Mouse (Mus musculus) intestine, postnatal 0 days (tissue): ENCODE results near the gene Olfr713. TPM values are rescaled to one million over a fixed set of nuclear protein-coding genes. Genes with fewer than 3 reads are reported as not detected.

Experiments
- ATAC-seq: fragments of 200-750 bp; cut with Nextera tagmentation; 2 replicates; pipeline ENCODE4 v1.8.0; 2017; ENCODE audit warnings: mild to moderate bottlenecking, moderate TSS enrichment, moderate library complexity
- H3K27ac ChIP-seq: fragments of 300-500 bp; sonication (generic); 2 replicates; pipeline ENCODE4 v1.5.1; 2014; ENCODE audit warnings: mild to moderate bottlenecking, low read depth, low read length, moderate library complexity
- H3K27me3 ChIP-seq: fragments of 300-500 bp; sonication (generic); replicated peaks from 2 replicates; pipeline ENCODE4 v1.6.1; 2014; ENCODE audit warnings: low read length, mixed read lengths; ENCODE audit not compliant: control insufficient read depth, insufficient read depth
- H3K36me3 ChIP-seq: fragments of 300-500 bp; sonication (generic); 2 replicates; pipeline ENCODE4 v1.6.1; 2014; ENCODE audit warnings: mild to moderate bottlenecking, moderate library complexity; ENCODE audit not compliant: control insufficient read depth, insufficient read depth
- H3K4me1 ChIP-seq: fragments of 300-500 bp; sonication (generic); replicated peaks from 2 replicates; pipeline ENCODE4 v1.6.1; 2014; ENCODE audit warnings: antibody characterized with exemption, low read length, mixed read lengths; ENCODE audit not compliant: control insufficient read depth, insufficient read depth
- H3K4me2 ChIP-seq: fragments of 300-500 bp; sonication (generic); replicated peaks from 2 replicates; pipeline ENCODE4 v1.6.1; 2014; ENCODE audit warnings: low read depth, mild to moderate bottlenecking, moderate library complexity
- H3K4me3 ChIP-seq: fragments of 300-500 bp; sonication (generic); 2 replicates; pipeline ENCODE4 v1.5.1; 2014; ENCODE audit warnings: low read depth, low read length
- H3K9ac ChIP-seq: fragments of 300-500 bp; sonication (generic); 2 replicates; pipeline ENCODE4 v1.6.1; 2014; ENCODE audit warnings: mild to moderate bottlenecking, low read depth, low read length
- H3K9me3 ChIP-seq: fragments of 300-500 bp; sonication (generic); 2 replicates; pipeline ENCODE4 v1.6.1; 2016; ENCODE audit warnings: mixed run types; ENCODE audit not compliant: control insufficient read depth
- CTCF ChIP-seq: sonication (generic); IDR thresholded peaks from 2 replicates; pipeline ENCODE4 v1.5.1; 2016; ENCODE audit warnings: low read depth, mild to moderate bottlenecking, control low read depth, antibody characterized with exemption, moderate library complexity
- WGBS: fragments of 180-500 bp; shearing (Covaris S2); extraction: QIAGEN DNeasy Blood & Tissue Kit; methylation state at CpG from one replicate; pipeline ENCODE4 v1.1.7; 2014; 5-methylcytosine and 5-hydroxymethylcytosine counted together
- polyA plus RNA-seq: library from polyadenylated mRNA; unstranded; fragments of >200 nt; fragmentation: Nextera tagmentation; extraction: Ambion mirVana; gene quantifications from 2 replicates; pipeline ENCODE4 v1.2.1, GENCODE M21; 2015

Olfr713 gene
- not detected in 2 replicates for polyA plus RNA-seq

DNA sequence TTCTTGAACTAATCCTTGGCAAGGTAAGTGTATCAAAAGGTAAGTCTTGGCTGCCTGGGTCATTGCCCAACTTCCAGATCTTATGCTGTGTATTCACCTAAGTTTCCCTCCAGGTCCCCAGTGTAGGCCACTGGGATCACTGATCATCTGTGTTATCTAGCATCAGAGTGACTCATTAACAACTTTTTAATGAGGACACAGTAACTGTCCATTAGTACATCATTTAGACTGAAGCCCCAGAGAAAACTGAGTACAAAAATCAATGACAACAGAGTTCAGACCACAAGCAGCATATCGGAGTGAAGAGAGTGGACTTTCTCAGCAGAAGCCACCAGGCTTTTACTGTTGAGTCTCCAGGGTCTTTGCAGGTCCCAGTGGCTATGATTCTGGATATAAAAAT, at the start of gene Olfr713:
Olfr713 (plus strand) TSS at position 301 of the 400 bp plus-strand sequence.
- H3K4me1 ChIP-seq, result no peaks in the 10 kb centered on the region
- H3K36me3 ChIP-seq, result no peaks in the 10 kb centered on the region
- WGBS, result 91% methylated on average over 1 of the region's 1 CpGs
- no peak for TF ChIP-seq CTCF
- no peak within 1 kb of the TSS for H3K9ac ChIP-seq
- H3K27me3 ChIP-seq, result no peaks in the 10 kb centered on the region
- H3K9me3 ChIP-seq, result no peaks in the 10 kb centered on the region
- H3K27ac ChIP-seq, result no peak within 1 kb of the TSS
- ATAC-seq, result no peak
- no peak within 1 kb of the TSS for H3K4me2 ChIP-seq
- H3K4me3 ChIP-seq, result no peak within 1 kb of the TSS

DNA sequence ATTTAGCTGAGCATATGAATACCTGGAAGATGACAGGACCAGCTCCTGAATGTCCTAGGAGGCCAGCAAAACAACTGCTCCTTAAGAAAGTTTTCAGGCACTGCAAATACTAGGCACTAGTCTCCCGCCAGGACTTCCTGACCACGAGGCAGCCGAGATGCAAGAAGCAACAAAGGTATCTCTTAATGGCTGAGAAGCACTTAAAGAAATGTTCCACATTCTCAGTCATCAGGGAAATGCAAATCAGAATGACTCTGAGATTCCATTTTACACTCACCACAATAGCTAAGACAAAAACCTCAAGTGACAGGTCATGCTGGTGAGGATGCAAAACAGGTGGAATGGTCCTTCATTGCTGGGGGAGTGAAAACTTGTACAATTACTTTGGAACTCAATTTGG, 45.7 kb upstream of the Olfr713 start:
- no peak for TF ChIP-seq CTCF
- no peaks in the 10 kb centered on the region for H3K36me3 ChIP-seq
- H3K4me3 ChIP-seq, result no peak overlapping the region
- no peaks in the 10 kb centered on the region for H3K9me3 ChIP-seq
- no peak for ATAC-seq
- no peaks in the 10 kb centered on the region for H3K4me1 ChIP-seq
- no peak overlapping the region for H3K27ac ChIP-seq
- 85% methylated on average over 3 of the region's 3 CpGs for WGBS
- no peak overlapping the region for H3K9ac ChIP-seq
- no peaks in the 10 kb centered on the region for H3K27me3 ChIP-seq
- no peak overlapping the region for H3K4me2 ChIP-seq

DNA sequence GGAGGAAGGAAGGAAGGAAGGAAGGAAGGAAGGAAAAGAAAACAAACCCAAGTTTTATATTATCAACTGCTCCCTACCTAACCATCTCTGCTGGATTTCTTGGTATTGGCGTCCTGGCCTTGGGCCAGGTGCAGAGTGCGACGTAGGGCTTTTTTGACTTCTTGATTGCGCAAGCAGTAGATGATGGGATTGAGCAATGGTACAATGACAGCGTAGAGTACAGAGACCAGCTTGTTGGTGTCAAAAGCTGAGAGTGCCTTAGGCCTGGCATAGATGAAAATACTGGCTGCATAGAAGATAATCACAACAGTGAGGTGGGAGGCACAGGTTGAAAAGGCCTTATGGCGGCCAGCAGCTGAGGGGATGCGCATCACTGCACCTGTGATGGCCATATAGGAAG, 30.2 kb upstream of the Olfr713 start:
- no peak overlapping the region for H3K4me2 ChIP-seq
- no peak overlapping the region for H3K4me3 ChIP-seq
- H3K9ac ChIP-seq, result no peak overlapping the region
- no peaks in the 10 kb centered on the region for H3K9me3 ChIP-seq
- H3K36me3 ChIP-seq, result no peaks in the 10 kb centered on the region
- ATAC-seq, result peak; percentile 77; the same call in 1 of the 2 replicates
- 65% methylated on average over 7 of the region's 7 CpGs for WGBS
- no peak overlapping the region for H3K27ac ChIP-seq
- no peak for TF ChIP-seq CTCF
- no peaks in the 10 kb centered on the region for H3K4me1 ChIP-seq
- H3K27me3 ChIP-seq, result no peaks in the 10 kb centered on the region

DNA sequence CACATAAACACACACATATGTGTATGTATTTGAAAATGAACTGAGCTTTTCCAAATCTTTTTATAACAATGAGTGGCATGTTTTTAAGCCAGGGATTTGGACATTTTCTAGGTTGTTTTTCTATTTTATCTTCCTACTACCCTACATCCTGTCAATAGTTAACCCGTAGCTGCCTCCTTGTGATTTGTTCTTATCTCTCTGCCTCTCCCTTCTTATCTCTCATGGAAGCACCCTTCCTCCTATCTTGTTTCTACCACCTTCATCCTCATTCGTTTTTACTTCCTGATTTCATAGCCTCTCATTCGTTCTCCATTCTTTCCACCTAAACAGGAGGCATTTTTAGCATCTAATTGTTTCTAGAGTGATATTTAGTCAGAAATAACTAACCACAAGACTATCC, 26.8 kb upstream of the Olfr713 start:
- no peak for TF ChIP-seq CTCF
- H3K4me2 ChIP-seq, result no peak overlapping the region
- H3K27ac ChIP-seq, result no peak overlapping the region
- no peak overlapping the region for H3K4me3 ChIP-seq
- H3K9me3 ChIP-seq, result no peaks in the 10 kb centered on the region
- H3K36me3 ChIP-seq, result no peaks in the 10 kb centered on the region
- H3K27me3 ChIP-seq, result no peaks in the 10 kb centered on the region
- WGBS, result 24% methylated on average over 3 of the region's 3 CpGs
- H3K4me1 ChIP-seq, result no peaks in the 10 kb centered on the region
- no peak for ATAC-seq
- H3K9ac ChIP-seq, result no peak overlapping the region

- H3K4me1 ChIP-seq, result no peaks in the 10 kb centered on the region
- no peaks in the 10 kb centered on the region for H3K36me3 ChIP-seq
- no peak for TF ChIP-seq CTCF
- no peak for ATAC-seq
- WGBS, result 57% methylated on average over 1 of the region's 1 CpGs
- no peaks in the 10 kb centered on the region for H3K27me3 ChIP-seq
- H3K4me2 ChIP-seq, result no peak within 1 kb of the TSS
- H3K4me3 ChIP-seq, result no peak within 1 kb of the TSS
- H3K9me3 ChIP-seq, result no peaks in the 10 kb centered on the region
- no peak within 1 kb of the TSS for H3K9ac ChIP-seq
- no peak within 1 kb of the TSS for H3K27ac ChIP-seq
Observed at GRCm38 (mm10) chr7:107005972-107006371, 25.0 kb upstream of the Olfr713 start, which contains the start of gene Olfr2. Gene Olfr2, minus strand, starts transcription at chr7:107006072.

DNA sequence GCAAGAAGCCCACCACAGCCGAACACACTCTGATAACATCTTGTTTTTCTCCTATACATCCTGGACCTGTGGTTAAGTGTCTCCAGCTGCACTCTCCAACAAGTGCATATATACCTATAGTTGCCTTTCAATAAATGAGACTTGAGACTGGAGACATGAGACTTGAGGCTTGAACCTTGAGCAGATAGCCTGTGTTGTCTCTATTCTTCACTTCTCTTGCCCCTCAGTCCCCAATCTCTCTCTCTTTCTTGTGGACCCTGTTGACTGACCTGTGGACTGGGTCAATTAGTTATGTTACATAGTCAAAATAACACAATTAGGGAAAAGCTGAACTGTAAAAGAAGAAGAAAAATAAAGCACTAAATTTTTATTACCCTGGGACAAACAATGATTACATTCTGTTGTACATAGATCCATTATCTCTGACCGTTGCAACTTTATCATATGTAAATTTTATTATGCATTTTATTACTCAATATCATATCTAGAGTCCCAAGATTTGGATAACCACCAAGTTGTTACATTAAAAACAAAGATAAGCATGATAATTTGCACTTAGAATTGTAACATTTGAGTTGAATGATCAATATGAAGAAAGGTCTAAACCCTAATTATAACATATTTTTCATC, 9.1 kb downstream of the Olfr713 start:
- H3K4me2 ChIP-seq, result no peak overlapping the region
- H3K4me1 ChIP-seq, result no peaks in the 10 kb centered on the region
- H3K36me3 ChIP-seq, result no peaks in the 10 kb centered on the region
- H3K27me3 ChIP-seq, result no peaks in the 10 kb centered on the region
- no peak for ATAC-seq
- WGBS, result 42% methylated on average over 2 of the region's 2 CpGs
- TF ChIP-seq CTCF, result no peak
- no peaks in the 10 kb centered on the region for H3K9me3 ChIP-seq
- H3K4me3 ChIP-seq, result no peak overlapping the region
- H3K9ac ChIP-seq, result no peak overlapping the region
- H3K27ac ChIP-seq, result no peak overlapping the region

DNA sequence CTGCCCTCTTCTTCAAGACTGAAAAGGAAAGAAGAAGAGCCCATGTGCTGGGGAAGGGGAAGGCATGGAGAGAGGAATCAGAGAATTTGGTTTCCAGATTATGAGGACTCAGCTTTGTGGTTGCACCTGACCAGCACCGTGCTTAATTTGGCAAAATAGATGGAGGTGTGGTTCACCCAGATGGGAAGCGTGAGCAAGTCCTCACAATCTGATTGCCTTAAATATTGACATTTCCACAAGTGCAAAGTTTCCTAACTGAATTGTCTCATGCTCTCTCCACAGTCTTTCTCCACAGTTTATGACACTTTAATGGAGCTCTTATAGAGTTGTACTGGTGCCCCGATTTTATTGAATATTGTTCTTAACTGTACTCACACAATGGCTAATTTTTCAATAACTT, 12.2 kb downstream of the Olfr713 start:
- WGBS, result 42% methylated on average over 3 of the region's 3 CpGs
- H3K4me2 ChIP-seq, result no peak overlapping the region
- no peak for TF ChIP-seq CTCF
- H3K4me3 ChIP-seq, result no peak overlapping the region
- H3K4me1 ChIP-seq, result no peaks in the 10 kb centered on the region
- no peak overlapping the region for H3K9ac ChIP-seq
- no peaks in the 10 kb centered on the region for H3K36me3 ChIP-seq
- no peak for ATAC-seq
- no peaks in the 10 kb centered on the region for H3K9me3 ChIP-seq
- H3K27ac ChIP-seq, result no peak overlapping the region
- no peaks in the 10 kb centered on the region for H3K27me3 ChIP-seq
